Mouse (Mus musculus) E14TG2a.4 (cell line): ENCODE data around the gene Adh4.

Experiments used
- CTCF ChIP-seq: conservative IDR thresholded peaks from 2 replicates; pipeline ENCODE4 v1.5.1; 2014; ENCODE audit warnings: low read length
- NANOG ChIP-seq: IDR thresholded peaks from 2 replicates; pipeline ENCODE4 v1.6.1; 2014; ENCODE audit warnings: borderline replicate concordance, low read length, mixed read lengths
- POU5F1 ChIP-seq: IDR thresholded peaks from 2 replicates; pipeline ENCODE4 v1.6.1; 2014; ENCODE audit warnings: low read length, borderline replicate concordance

GRCm38 (mm10) chr3:138438716-138439115 lies 23.4 kb downstream of the Adh4 start:
- TF ChIP-seq CTCF: no peak
- TF ChIP-seq POU5F1: no peak
- TF ChIP-seq NANOG: no peak
